10 mouse cellular contexts compared by ENCODE assay signal in genomic region chr12:99375878-99376454, GRCm38 (mm10).
DNase-seq lines count a peak whose midpoint lies in the region; ATAC-seq and TF ChIP-seq lines count a peak whose summit lies in the region.
"Had no signal": no experiment of that assay in that cellular context is flagged by ENCODE, and none has a peak within 500 bp of the region (broad histone marks: within the 10 kb centered on the region; RNA-seq: fewer than 3 reads in every experiment).

No protein-coding gene starts in this region.

- WGBS in lung, postnatal 0 days, result 72% methylated on average over 8 of the region's 8 CpGs
- 61% methylated on average over 8 of the region's 8 CpGs for WGBS in intestine, embryonic 15.5 days
- WGBS in stomach, embryonic 15.5 days, result 49% methylated on average over 8 of the region's 8 CpGs
- WGBS in kidney, embryonic 15.5 days, result 78% methylated on average over 8 of the region's 8 CpGs

- TF ChIP-seq CTCF in lung, postnatal 0 days (IDR thresholded peaks at IDR 0.05), result no peak

- peaks cover 1% of the 10 kb centered on the region; the same call in 1 of the 2 replicates for H3K4me1 ChIP-seq in lung, postnatal 0 days (ENCODE audit: insufficient read depth, low read depth, low read length)
- peaks cover 15% of the 10 kb centered on the region for H3K4me1 ChIP-seq in intestine, embryonic 15.5 days (replicated peaks)
- H3K4me1 ChIP-seq in stomach, embryonic 15.5 days, result peaks cover 11% of the 10 kb centered on the region; the same call in 1 of the 2 replicates
- H3K4me1 ChIP-seq in kidney, embryonic 15.5 days, result peaks cover 53% of the 10 kb centered on the region

- no peaks in the 10 kb centered on the region for H3K27me3 ChIP-seq in lung, postnatal 0 days (replicated peaks; ENCODE audit: insufficient read depth, low read length)
- H3K27me3 ChIP-seq in intestine, embryonic 15.5 days (replicated peaks), result no peaks in the 10 kb centered on the region
- no peaks in the 10 kb centered on the region for H3K27me3 ChIP-seq in stomach, embryonic 15.5 days (replicated peaks)
- H3K27me3 ChIP-seq in kidney, embryonic 15.5 days, result no peaks in the 10 kb centered on the region
- H3K27me3 ChIP-seq: limb, embryonic 15.5 days had no signal

- DNase-seq in lung, postnatal 0 days (ENCODE audit: low spot score), result peak; percentile 56
- DNase-seq in lung, postnatal 25 days (ENCODE audit: low spot score), result no peak
- peak; percentile 41 for DNase-seq in embryo, embryonic 10.5 days (ENCODE audit: low spot score)
- no peak for DNase-seq in heart, adult 18-20 months
- DNase-seq in cerebellum, postnatal 25 days, result no peak
- DNase-seq: cerebellum, adult 18-20 months had no signal

- no peak for TF ChIP-seq EP300 in lung, postnatal 0 days (IDR thresholded peaks at IDR 0.05)

- H3K4me2 ChIP-seq in lung, postnatal 0 days (replicated peaks; ENCODE audit: low read depth, low read length), result no peak overlapping the region
- no peak overlapping the region for H3K4me2 ChIP-seq in intestine, embryonic 15.5 days (replicated peaks)
- no peak overlapping the region for H3K4me2 ChIP-seq in stomach, embryonic 15.5 days
- H3K4me2 ChIP-seq in kidney, embryonic 15.5 days, result no peak overlapping the region
- H3K4me2 ChIP-seq: limb, embryonic 15.5 days had no signal

- no peaks in the 10 kb centered on the region for H3K9me3 ChIP-seq in lung, postnatal 0 days (ENCODE audit: low read length)
- H3K9me3 ChIP-seq in intestine, embryonic 15.5 days, result no peaks in the 10 kb centered on the region
- H3K9me3 ChIP-seq in stomach, embryonic 15.5 days, result no peaks in the 10 kb centered on the region
- H3K9me3 ChIP-seq in kidney, embryonic 15.5 days (replicated peaks), result no peaks in the 10 kb centered on the region
- H3K9me3 ChIP-seq: limb, embryonic 15.5 days had no signal

- H3K4me3 ChIP-seq in lung, postnatal 0 days (ENCODE audit: low read depth, low read length), result no peak overlapping the region
- H3K4me3 ChIP-seq in intestine, embryonic 15.5 days (replicated peaks), result no peak overlapping the region
- no peak overlapping the region for H3K4me3 ChIP-seq in stomach, embryonic 15.5 days (replicated peaks)
- H3K4me3 ChIP-seq in kidney, embryonic 15.5 days (replicated peaks), result no peak overlapping the region
- H3K4me3 ChIP-seq: limb, embryonic 15.5 days had no signal

- H3K36me3 ChIP-seq in lung, postnatal 0 days (ENCODE audit: insufficient read depth, low read length), result no peaks in the 10 kb centered on the region
- peaks cover 4% of the 10 kb centered on the region; the same call in 1 of the 2 replicates for H3K36me3 ChIP-seq in intestine, embryonic 15.5 days
- peaks cover 11% of the 10 kb centered on the region for H3K36me3 ChIP-seq in stomach, embryonic 15.5 days
- H3K36me3 ChIP-seq in kidney, embryonic 15.5 days, result peaks cover 15% of the 10 kb centered on the region

- H3K9ac ChIP-seq in lung, postnatal 0 days (replicated peaks; ENCODE audit: low read depth), result no peak overlapping the region
- H3K9ac ChIP-seq in intestine, embryonic 15.5 days, result no peak overlapping the region
- H3K9ac ChIP-seq in stomach, embryonic 15.5 days, result no peak overlapping the region
- H3K9ac ChIP-seq in kidney, embryonic 15.5 days, result no peak overlapping the region
- H3K9ac ChIP-seq: limb, embryonic 15.5 days had no signal

- ATAC-seq in lung, postnatal 0 days, result 0 out of 2 replicates have a peak, but pooled peaks have one; percentile 25
- peak; percentile 48; the same call in 1 of the 2 replicates for ATAC-seq in intestine, embryonic 15.5 days
- ATAC-seq in stomach, embryonic 15.5 days (ENCODE audit: insufficient read depth, low FRiP score, low read depth), result peak; percentile 61; the same call in 1 of the 2 replicates
- no peak for ATAC-seq in kidney, embryonic 15.5 days (replicated peaks; ENCODE audit: low FRiP score)

- no peak overlapping the region for H3K27ac ChIP-seq in lung, postnatal 0 days (ENCODE audit: low read length)
- no peak overlapping the region for H3K27ac ChIP-seq in intestine, embryonic 15.5 days
- H3K27ac ChIP-seq in stomach, embryonic 15.5 days, result no peak overlapping the region
- H3K27ac ChIP-seq in kidney, embryonic 15.5 days, result no peak overlapping the region
- H3K27ac ChIP-seq: limb, embryonic 15.5 days had no signal

Comparison
In these comparisons a context has a peak if more than half of its experiments do, and no peak if none do; other contexts are left out.
1. DNase-seq: peak in lung, postnatal 0 days (single experiment) and embryo, embryonic 10.5 days (single experiment); none in lung, postnatal 25 days (single experiment), heart, adult 18-20 months (0 of 2) and cerebellum, postnatal 25 days (0 of 2).